Mouse (Mus musculus): ENCODE data around the gene Rbm5. TPM values are rescaled to one million over a fixed set of nuclear protein-coding genes. Genes with fewer than 3 reads are reported as not detected.

Rbm5 gene
- polyA plus RNA-seq, 1 experiment from 2014 or later = 184 TPM

Other genes starting within 250 kb of the Rbm5 start
- 43.3 and 49.7 TPM in 2 replicates for gene Tmem115, start 237.1 kb downstream of the Rbm5 start, polyA plus RNA-seq (2014; fragmentation: Nextera tagmentation; extraction: Ambion mirVana)
- 14.3 and 18.9 TPM in 2 replicates for gene Cyb561d2, start 228.8 kb downstream of the Rbm5 start, polyA plus RNA-seq (2014; fragmentation: Nextera tagmentation; extraction: Ambion mirVana)
- gene Nprl2, start 228.8 kb downstream of the Rbm5 start, polyA plus RNA-seq (2014; fragmentation: Nextera tagmentation; extraction: Ambion mirVana) = 39.2 and 41.9 TPM in 2 replicates
- 0.93 and 1.1 TPM in 2 replicates for gene Zmynd10, start 223.7 kb downstream of the Rbm5 start, polyA plus RNA-seq (2014; fragmentation: Nextera tagmentation; extraction: Ambion mirVana)
- 42.4 and 43.3 TPM in 2 replicates for gene Rassf1, start 219.4 kb downstream of the Rbm5 start, polyA plus RNA-seq (2014; fragmentation: Nextera tagmentation; extraction: Ambion mirVana)
- 68.5 and 68.9 TPM in 2 replicates for gene Tusc2, start 207.7 kb downstream of the Rbm5 start, polyA plus RNA-seq (2014; fragmentation: Nextera tagmentation; extraction: Ambion mirVana)
- 138 and 150 TPM in 2 replicates for gene Hyal2, start 203.1 kb downstream of the Rbm5 start, polyA plus RNA-seq (2014; fragmentation: Nextera tagmentation; extraction: Ambion mirVana)
- 5.3 and 7.3 TPM in 2 replicates for gene Hyal1, start 194.1 kb downstream of the Rbm5 start, polyA plus RNA-seq (2014; fragmentation: Nextera tagmentation; extraction: Ambion mirVana)
- 11.8 and 14.2 TPM in 2 replicates for gene Naa80, start 192.1 kb downstream of the Rbm5 start, polyA plus RNA-seq (2014; fragmentation: Nextera tagmentation; extraction: Ambion mirVana)
- gene Hyal3, start 190.2 kb downstream of the Rbm5 start, polyA plus RNA-seq (2014; fragmentation: Nextera tagmentation; extraction: Ambion mirVana) = 0.66 TPM in 2 replicates
- 42.3 and 42.9 TPM in 2 replicates for gene Ifrd2, start 183.4 kb downstream of the Rbm5 start, polyA plus RNA-seq (2014; fragmentation: Nextera tagmentation; extraction: Ambion mirVana)
- gene Sema3b, start 161.8 kb downstream of the Rbm5 start, polyA plus RNA-seq (2014; fragmentation: Nextera tagmentation; extraction: Ambion mirVana) = 1.1 and 1.3 TPM in 2 replicates
- 369 and 379 TPM in 2 replicates for gene Gnai2, start 135.6 kb downstream of the Rbm5 start, polyA plus RNA-seq (2014; fragmentation: Nextera tagmentation; extraction: Ambion mirVana)
- gene Slc38a3, start 101.5 kb downstream of the Rbm5 start, polyA plus RNA-seq (2014; fragmentation: Nextera tagmentation; extraction: Ambion mirVana) = 7.0 and 7.6 TPM in 2 replicates
- gene Gnat1, start 91.3 kb downstream of the Rbm5 start, polyA plus RNA-seq (2014; fragmentation: Nextera tagmentation; extraction: Ambion mirVana) = 1.4 TPM in 1 of 2 replicates, not detected in the other
- 17.6 and 17.7 TPM in 2 replicates for gene Sema3f, start 60.5 kb downstream of the Rbm5 start, polyA plus RNA-seq (2014; fragmentation: Nextera tagmentation; extraction: Ambion mirVana)
- gene Rbm6, start 102.2 kb upstream of the Rbm5 start, polyA plus RNA-seq (2014; fragmentation: Nextera tagmentation; extraction: Ambion mirVana) = 96.7 and 101 TPM in 2 replicates
- 11.5 and 12.5 TPM in 2 replicates for gene Mon1a, start 117.2 kb upstream of the Rbm5 start, polyA plus RNA-seq (2014; fragmentation: Nextera tagmentation; extraction: Ambion mirVana)
- 0.49 and 0.79 TPM in 2 replicates for gene Mst1r, start 135.9 kb upstream of the Rbm5 start, polyA plus RNA-seq (2014; fragmentation: Nextera tagmentation; extraction: Ambion mirVana)
- not detected in 2 replicates for gene Actl11, start 157.5 kb upstream of the Rbm5 start, polyA plus RNA-seq (2014; fragmentation: Nextera tagmentation; extraction: Ambion mirVana)
- gene Camkv, start 164.7 kb upstream of the Rbm5 start, polyA plus RNA-seq (2014; fragmentation: Nextera tagmentation; extraction: Ambion mirVana) = 3.5 and 4.3 TPM in 2 replicates
- gene Traip, start 179.1 kb upstream of the Rbm5 start, polyA plus RNA-seq (2014; fragmentation: Nextera tagmentation; extraction: Ambion mirVana) = 34.2 and 34.8 TPM in 2 replicates
- 12.2 and 13.2 TPM in 2 replicates for gene Uba7, start 204.5 kb upstream of the Rbm5 start, polyA plus RNA-seq (2014; fragmentation: Nextera tagmentation; extraction: Ambion mirVana)
- 4.0 and 4.5 TPM in 2 replicates for gene Gm20661, start 212.1 kb upstream of the Rbm5 start, polyA plus RNA-seq (2014; fragmentation: Nextera tagmentation; extraction: Ambion mirVana)
- 101 and 108 TPM in 2 replicates for gene Inka1, start 214.9 kb upstream of the Rbm5 start, polyA plus RNA-seq (2014; fragmentation: Nextera tagmentation; extraction: Ambion mirVana)
- gene Cdhr4, start 221.5 kb upstream of the Rbm5 start, polyA plus RNA-seq (2014; fragmentation: Nextera tagmentation; extraction: Ambion mirVana) = 7.6 and 10.2 TPM in 2 replicates
- 0.14 and 0.59 TPM in 2 replicates for gene Gm20662, start 225.4 kb upstream of the Rbm5 start, polyA plus RNA-seq (2014; fragmentation: Nextera tagmentation; extraction: Ambion mirVana)
- gene Ip6k1, start 231.5 kb upstream of the Rbm5 start, polyA plus RNA-seq (2014; fragmentation: Nextera tagmentation; extraction: Ambion mirVana) = 28.0 and 30.1 TPM in 2 replicates

Data from embryonic facial prominence, embryonic 11.5 days (tissue).